Mouse (Mus musculus): Measurements from ENCODE around the gene Rnf144b.

DNA sequence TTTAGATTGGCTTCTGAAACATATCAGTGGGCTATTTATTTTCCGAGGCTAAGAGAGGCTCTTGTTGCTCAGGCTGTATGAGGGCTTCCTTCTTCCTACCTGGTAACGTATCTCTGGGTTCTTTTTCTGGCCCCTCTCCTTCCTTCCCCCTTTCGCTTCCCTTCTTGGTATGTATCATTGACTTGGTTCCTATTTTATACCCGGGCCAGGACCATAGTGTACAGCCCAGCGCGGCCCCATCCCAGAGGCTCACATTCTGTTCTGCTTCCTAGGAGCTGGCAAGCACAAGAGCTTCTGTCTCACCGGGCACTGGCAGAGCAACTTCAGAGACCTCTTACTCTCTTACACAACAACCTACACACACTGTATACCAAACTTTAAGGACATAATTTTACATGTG, 67.5 kb downstream of the Rnf144b start:
- TF ChIP-seq POLR2A (IDR thresholded peaks at IDR 0.05; ENCODE audit: borderline replicate concordance, control insufficient read depth, low read depth, low read length) = no peak
- no peak for TF ChIP-seq CTCF (IDR thresholded peaks at IDR 0.05; ENCODE audit: control insufficient read depth, insufficient read depth, low read length)

Measured in bone marrow, adult 2 months (tissue).